Mouse (Mus musculus): ENCODE results near the gene Palld.

Palld gene

GRCm38 (mm10) chr8:61866920-61867319 lies 35.6 kb downstream of the Palld start:
- in situ Hi-C loops (cut with MboI; ENCODE audit: low sequenced_read_pairs), result no loop called here

- in situ Hi-C loops (cut with MboI; ENCODE audit: low sequenced_read_pairs), result no loop called here
These were observed 37.1 kb downstream of the Palld start for GRCm38 (mm10) chr8:61865365-61865764.

DNA sequence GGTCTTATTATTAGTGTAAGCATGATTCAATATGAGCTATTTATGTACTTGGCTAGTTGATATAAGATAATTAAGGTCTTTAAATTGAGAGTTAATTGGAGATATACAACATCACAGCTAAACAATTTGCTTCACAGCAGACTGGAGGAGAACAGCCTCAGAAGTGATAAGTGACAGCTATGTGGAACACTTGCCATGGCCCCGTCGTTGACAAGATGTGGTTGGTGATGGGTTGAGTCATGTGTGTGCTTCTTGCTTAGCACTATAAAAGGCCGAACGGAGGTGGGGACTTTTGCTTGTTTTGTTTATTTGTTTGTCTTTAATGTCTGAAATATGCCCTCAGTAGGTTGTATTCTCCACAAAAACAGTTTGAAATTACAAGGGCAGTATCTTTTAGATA lies 51.2 kb downstream of the Palld start:
- in situ Hi-C loops (cut with MboI; ENCODE audit: low sequenced_read_pairs), result no loop called here

- in situ Hi-C loops (cut with MboI; ENCODE audit: low sequenced_read_pairs), result no loop called here
These were observed 53.8 kb downstream of the Palld start for GRCm38 (mm10) chr8:61848581-61849162.

GRCm38 (mm10) chr8:61847494-61847893 lies 55.0 kb downstream of the Palld start:
- in situ Hi-C loops (cut with MboI; ENCODE audit: low sequenced_read_pairs), result no loop called here

- in situ Hi-C loops (cut with MboI; ENCODE audit: low sequenced_read_pairs), result no loop called here
These were observed 57.5 kb downstream of the Palld start for GRCm38 (mm10) chr8:61844992-61845391.

- in situ Hi-C loops (cut with MboI; ENCODE audit: low sequenced_read_pairs), result no loop called here
These were observed 57.9 kb downstream of the Palld start for GRCm38 (mm10) chr8:61844575-61844974.

- in situ Hi-C loops (cut with MboI; ENCODE audit: low sequenced_read_pairs), result no loop called here
These were observed 58.7 kb downstream of the Palld start for GRCm38 (mm10) chr8:61843776-61844175.

DNA sequence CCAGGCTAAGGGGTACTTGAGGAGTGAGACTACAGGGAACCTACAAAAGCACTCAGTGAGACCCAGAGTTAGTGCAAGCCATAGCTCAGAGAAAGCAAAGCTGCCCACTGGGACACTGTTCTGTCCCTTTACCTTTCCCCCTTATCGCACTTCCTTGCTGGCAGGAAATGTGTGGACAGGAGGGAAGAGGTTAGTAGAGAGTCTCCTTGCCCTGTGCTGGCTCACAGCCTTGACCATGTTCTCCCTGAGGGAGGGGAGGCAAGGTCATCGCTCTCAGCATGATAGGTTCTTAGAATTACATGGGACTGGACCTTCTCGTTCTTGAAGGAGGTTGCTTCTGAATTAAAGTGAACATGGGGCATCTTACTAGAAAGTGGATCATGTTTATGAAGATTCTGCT lies 69.3 kb downstream of the Palld start:
- in situ Hi-C loops (cut with MboI; ENCODE audit: low sequenced_read_pairs), result no loop called here

DNA sequence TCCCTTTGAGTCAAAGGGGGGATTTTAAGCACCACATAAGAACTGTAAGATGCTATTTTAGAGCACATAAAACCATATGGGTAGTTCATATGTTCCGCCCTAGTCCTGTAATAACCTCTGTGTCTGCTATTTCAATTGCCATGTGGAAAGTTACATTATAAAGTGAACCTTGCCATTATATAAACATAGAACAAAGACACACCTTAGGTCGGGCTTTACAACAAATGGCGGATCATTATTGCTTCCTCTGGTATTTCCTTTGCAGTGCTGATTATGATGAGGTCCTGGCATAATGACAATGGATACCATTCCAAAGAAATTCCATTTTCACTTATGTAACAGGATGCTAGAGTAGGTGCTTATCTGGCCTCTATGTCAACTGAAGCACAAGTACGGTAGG lies 70.5 kb downstream of the Palld start:
- in situ Hi-C loops (cut with MboI; ENCODE audit: low sequenced_read_pairs), result no loop called here

DNA sequence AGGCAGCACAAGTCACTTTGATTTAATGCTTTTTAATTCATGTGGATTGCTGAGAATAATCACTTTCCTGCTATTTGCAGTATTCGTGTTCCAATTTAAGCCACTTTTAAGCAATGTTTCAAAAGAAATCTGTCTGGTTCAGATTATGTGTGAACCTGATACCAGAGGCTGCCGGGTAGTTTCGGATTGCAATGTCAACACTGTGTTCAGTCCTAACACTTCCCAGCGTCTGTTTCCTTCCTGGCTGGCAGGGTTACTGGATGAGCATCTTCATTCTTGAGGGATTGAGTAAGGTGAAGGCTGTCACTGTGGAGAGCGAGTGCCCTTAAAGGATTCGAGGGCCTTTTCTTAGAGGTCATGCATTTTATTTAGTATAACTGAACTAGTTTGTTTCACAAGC lies 71.7 kb downstream of the Palld start:
- in situ Hi-C loops (cut with MboI; ENCODE audit: low sequenced_read_pairs), result no loop called here

GRCm38 (mm10) chr8:61824563-61824962 lies 77.9 kb downstream of the Palld start:
- in situ Hi-C loops (cut with MboI; ENCODE audit: low sequenced_read_pairs), result no loop called here

GRCm38 (mm10) chr8:61823157-61823556 lies 79.3 kb downstream of the Palld start:
- in situ Hi-C loops (cut with MboI; ENCODE audit: low sequenced_read_pairs), result no loop called here

GRCm38 (mm10) chr8:61803764-61804163 lies 98.7 kb downstream of the Palld start:
- in situ Hi-C loops (cut with MboI; ENCODE audit: low sequenced_read_pairs), result no loop called here

- in situ Hi-C loops (cut with MboI; ENCODE audit: low sequenced_read_pairs), result no loop called here
These were observed 99.7 kb downstream of the Palld start for GRCm38 (mm10) chr8:61802840-61803239.

DNA sequence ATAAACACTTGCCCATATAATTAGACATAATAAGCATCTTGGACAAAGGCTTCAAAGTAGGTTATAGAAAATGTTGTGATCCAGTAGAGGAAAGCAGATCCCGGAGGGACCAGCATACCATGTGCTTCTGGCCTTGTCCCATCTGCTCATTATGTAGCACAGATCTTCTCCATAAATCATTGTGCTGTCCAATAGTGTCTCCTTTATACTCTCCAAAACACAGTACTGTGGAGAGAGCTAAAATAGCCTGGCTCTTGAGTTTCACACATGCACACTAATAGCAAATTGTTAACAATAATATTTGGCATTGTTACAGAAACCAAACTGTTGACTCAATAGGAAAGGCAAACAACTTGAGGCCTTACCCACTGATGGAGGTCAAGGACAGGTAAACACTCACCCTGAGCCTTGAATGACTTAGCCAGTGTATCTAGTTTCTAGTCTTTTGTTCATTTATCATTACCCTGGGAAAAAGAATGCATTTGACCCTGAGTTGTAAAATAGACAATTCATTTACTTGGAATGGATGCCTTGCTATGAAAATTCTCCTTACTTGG lies 105.0 kb downstream of the Palld start:
- in situ Hi-C loops (cut with MboI; ENCODE audit: low sequenced_read_pairs), result no loop called here

- in situ Hi-C loops (cut with MboI; ENCODE audit: low sequenced_read_pairs), result no loop called here
These were observed 105.9 kb downstream of the Palld start for GRCm38 (mm10) chr8:61796537-61797050.

DNA sequence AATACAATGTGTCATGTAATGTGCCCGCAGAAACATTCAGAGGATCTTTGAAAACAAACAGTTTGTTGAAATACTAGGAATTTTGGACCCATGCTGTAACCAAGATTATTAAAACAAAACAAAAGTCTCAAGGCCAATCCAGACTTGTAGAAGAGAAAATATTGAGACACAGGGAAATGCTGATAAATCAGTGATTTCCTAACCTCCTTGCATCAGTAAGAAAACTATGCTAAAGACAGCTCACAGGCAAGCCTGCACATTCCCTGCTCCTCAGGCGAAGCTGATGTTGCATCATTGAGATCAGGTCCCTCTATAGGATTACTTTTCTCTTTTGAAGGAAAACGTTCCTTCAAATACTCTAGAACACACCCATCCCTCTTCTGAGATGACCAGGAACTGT lies 112.5 kb downstream of the Palld start:
- in situ Hi-C loops (cut with MboI; ENCODE audit: low sequenced_read_pairs), result no loop called here

DNA sequence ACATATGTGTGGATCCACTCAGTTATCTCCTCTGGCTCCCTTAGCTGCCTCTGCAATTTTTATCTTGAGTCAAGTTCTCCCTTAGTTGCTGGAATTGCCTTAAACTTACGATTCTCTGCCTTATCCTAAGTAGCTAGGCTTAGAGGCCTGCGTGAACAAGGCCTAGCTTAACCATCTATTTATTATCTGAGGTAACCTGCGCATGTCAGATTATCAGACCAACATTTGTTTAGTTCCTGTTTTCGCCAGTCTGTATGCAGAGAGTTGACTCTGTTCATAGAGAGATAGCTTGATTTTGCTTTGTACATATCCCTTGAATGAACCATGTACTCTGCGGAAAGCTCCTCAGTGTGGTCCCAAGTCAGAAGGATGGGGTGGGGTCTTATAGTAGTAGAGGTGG lies 113.2 kb downstream of the Palld start:
- in situ Hi-C loops (cut with MboI; ENCODE audit: low sequenced_read_pairs), result no loop called here

DNA sequence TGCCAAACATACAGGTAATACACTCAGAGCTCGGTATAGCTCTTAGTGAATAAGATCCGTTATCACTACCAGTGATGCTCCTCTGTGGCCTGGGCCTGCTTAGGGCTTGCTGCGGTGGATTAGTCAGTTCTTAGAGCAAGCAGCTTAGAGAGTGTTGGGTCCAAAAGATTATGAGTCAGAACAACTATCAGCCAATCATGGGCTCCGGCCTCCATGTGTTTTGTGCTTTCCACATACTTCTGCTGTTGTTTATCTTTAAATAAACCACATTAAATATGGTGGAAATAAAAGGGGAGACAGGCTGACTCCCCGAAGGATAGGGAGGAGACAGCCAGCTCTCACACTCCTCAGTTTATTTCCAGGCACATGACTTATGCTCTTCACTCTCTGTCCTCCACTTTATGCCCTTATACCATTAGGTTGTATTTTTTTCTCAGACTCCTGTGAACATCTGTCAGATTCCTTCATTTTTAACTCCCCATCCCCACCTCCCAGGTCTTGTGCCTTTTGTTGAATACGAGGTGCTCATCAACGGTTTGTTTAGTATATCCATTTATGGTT lies 119.5 kb downstream of the Palld start:
- in situ Hi-C loops (cut with MboI; ENCODE audit: low sequenced_read_pairs), result no loop called here

DNA sequence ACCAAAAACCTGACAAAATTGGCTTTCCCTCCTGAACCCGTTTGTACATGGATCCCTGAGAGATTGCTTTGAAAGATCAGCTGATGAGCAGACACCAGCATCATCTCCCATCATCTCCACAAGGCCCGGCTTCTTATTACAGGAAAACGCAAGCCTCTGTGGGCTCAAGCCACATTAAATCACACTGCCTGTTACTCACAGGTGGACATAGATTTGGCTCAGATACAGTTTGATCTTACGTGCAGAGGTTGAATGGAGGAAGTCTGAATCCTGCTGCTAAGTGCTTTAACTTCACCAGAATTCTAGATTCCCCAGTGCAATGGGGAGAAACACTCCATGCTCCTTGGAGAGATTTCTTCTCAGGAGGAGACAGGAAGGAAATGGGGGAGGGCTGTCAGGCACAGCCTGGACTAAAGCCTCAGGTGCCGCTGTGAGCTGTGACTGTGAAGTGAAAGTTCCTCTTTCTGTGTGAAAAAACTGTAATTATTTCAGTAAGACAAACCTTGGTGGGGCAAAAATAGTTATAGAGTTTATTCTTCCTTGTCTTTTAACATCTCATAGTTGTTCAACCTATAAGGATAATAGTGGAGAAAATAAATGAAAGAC lies 121.7 kb downstream of the Palld start:
- in situ Hi-C loops (cut with MboI; ENCODE audit: low sequenced_read_pairs), result no loop called here

GRCm38 (mm10) chr8:61778194-61778593 lies 124.3 kb downstream of the Palld start:
- in situ Hi-C loops (cut with MboI; ENCODE audit: low sequenced_read_pairs), result no loop called here

Measured in CH12F3 (cell line).